Mouse (Mus musculus): ENCODE data around the gene Sgcg.

GRCm38 (mm10) chr14:61221166-61221565 is 37.1 kb downstream of the Sgcg start:
- TF ChIP-seq CTCF (IDR thresholded peaks at IDR 0.05; ENCODE audit: control insufficient read depth, insufficient read depth, low read length) (no peak), POLR2A (IDR thresholded peaks at IDR 0.05; ENCODE audit: borderline replicate concordance, control insufficient read depth, low read depth, low read length) (no peak)

All from bone marrow, adult 2 months (tissue).